Mouse (Mus musculus) megakaryocyte progenitor cell, adult 5-6 weeks (primary cell): ENCODE data around the gene Adarb2. TPM values are rescaled to one million over a fixed set of nuclear protein-coding genes. Genes with fewer than 3 reads are reported as not detected.
A peak's percentile ranks its signal among the peaks of the same experiment; 100 is the strongest.

Experiments
- ATAC-seq: replicated peaks from 2 replicates; pipeline ENCODE4 v1.8.0; 2016; ENCODE audit warnings: mild to moderate bottlenecking, moderate TSS enrichment, inconsistent platforms; ENCODE audit not compliant: poor library complexity
- total RNA-seq, 2 experiments: library from RNA; stranded (forward) in 1 of 2; stranded (reverse) in 1 of 2; fragments of 157-497, 149-512 nt in 1 of 2; fragments of 200-1000 nt in 1 of 2; gene quantifications; 2 replicates each; pipeline versions ENCODE4 v1.2.3 to v1.2.4; 2015 to 2017

The Adarb2 gene
- total RNA-seq, 2 experiments from 2014 or later = not detected

DNA sequence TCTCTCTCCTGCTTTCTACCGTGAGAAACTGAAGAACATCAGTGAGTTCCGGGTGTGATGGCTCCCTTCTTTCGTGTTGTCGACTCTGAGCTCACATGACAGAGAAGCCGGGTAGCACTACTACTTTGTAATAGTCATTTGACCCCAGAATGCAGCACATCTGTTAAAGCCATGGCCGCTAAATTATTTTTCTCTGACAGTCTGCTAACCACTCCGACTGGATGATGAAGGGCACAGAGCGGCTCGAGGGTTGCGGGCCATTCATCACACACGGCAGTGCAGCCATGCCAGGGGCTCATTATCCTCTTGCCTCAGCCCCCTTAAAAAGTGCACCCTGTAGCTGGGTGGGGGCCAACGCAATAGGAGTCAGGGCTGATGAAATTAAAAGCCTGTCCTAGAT, 371.2 kb downstream of the Adarb2 start:
- ATAC-seq = no peak

DNA sequence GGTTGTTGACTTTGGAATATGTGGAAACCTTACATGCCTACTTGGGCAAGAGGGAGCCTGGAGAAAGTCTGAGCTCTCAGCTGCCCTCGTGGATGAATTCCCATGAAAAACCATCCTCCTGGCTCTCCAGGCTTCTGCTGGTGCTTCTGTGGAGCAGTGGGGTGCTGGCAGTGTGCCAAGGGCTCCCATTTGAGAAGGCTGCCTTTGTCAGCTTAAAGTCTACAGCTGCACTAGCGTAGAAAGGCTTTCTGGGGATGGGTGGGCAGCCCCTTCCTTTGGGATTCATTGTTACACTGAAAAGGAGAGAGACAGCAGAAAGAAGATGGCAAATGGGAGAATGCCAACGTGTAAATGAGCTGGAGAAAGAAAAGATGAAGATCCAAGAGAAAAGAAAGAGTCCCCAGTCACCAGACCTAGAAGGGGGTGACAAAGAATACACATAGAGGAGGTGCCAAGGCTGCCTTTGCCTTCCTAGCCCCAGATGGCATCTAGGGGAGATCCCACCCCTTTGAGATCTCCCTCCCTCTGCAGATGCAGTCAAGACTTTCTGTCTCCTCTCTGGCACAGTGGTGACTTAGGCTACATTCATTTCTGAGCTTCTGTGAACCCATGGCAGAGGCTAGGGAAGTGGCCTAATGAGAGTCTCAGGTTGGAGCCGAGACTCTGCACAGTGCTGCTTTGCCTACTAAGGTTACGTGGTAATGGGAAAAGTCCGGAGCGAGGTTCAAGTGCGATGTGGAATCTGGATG, 381.8 kb downstream of the Adarb2 start:
- no peak for ATAC-seq

DNA sequence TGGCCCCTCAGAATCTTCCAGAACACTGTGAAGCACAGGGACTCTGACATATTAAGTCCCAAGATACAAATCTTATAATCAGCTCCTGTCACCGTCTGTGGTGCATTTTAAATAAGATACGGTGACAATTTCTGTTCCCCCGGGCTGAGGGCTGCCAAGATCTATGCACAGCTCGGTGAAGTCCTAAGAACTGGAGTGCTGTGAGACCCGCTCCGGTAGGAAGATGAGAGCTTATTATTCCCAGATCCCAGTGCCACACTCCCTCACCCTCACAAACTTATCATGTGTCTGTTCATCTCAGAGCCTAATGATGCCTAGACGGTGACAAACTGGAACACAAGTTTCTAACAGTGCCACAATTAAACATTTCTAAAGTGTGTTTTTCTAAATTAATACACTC, 384.8 kb downstream of the Adarb2 start:
- no peak for ATAC-seq

DNA sequence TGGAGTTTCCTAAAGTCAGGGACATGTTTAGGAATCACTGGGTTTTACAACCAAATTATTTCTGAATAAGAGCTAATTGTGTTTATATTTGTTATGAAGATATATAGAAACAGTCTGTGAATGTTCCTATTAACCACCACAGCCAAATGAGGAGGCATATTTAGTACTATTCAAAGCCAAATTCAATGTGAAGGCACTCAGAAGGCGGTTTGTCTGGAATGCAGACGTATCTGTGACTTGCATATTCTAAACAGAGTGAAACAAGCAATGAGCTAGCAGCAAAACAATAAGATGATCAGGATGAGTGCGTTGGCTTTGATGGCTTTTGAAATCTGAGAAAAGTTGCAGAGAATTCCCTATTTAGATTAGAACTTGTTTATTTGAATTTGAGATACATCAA, 387.8 kb downstream of the Adarb2 start:
- ATAC-seq = no peak

DNA sequence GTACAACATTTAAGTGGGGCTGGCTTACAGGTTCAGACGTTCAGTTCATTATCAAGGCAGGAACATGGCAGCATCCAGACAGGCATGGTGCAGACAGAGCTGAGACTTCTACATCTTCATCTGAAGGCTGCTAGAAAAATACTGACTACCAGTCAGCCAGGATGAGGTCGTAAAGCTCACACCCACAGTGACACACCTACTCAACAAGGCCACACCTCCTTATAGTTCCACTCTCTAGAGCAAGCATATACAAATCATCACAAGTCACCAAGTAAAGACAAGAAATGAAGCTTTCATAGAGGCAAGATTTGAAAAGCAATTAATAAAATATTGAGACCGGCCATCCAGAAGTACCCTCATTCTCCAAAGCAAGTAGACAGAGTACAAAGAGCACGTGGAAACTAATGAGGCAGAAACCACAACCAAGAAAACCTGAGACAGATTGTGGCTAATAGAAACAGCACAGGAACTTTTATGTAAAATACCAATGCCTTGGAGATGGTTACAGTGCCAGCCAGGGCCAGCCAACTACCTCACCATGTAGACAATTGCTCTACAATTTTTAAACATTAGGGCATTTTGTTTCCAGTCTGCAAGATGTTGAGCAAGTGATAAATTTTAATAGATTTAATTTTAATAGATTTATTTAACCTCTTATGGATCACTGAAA, 394.4 kb downstream of the Adarb2 start:
- ATAC-seq = no peak

DNA sequence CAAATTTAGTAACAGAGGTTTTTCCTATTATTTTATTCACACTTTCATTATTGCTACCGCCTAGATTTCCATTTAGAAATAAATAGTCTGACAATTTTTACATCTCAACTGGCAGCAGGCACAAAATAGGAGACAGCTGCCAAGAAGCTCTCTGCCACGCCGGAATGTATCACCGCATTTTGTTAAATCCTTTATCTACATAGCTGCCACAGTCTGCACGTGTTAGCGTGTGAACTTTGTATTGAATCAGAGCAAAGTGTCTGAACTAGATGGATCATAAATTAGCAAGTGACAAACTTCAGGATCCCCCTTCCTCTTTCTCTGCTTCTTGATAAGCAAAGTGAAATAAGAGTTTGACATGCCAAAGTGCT, 395.0 kb downstream of the Adarb2 start:
- no peak for ATAC-seq

DNA sequence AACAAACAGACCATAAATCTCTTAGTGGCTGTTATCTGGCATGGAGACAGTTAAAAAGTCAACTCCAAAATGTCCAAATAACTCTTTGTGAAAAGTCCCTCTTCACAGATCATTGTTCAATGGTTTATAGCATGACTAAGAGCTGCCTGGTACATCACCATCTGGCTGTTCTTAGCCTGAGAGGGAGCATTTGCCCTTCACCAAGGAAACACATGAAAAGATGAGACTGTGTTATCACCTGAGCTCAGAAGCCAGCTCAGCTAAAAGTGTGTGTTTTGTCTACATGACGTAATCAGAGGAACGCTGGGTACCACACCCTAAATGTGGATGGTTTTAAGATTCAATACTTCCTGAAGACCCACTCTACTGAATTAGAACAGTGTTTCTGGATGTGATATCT, 403.0 kb downstream of the Adarb2 start:
- ATAC-seq = peak; percentile 52

DNA sequence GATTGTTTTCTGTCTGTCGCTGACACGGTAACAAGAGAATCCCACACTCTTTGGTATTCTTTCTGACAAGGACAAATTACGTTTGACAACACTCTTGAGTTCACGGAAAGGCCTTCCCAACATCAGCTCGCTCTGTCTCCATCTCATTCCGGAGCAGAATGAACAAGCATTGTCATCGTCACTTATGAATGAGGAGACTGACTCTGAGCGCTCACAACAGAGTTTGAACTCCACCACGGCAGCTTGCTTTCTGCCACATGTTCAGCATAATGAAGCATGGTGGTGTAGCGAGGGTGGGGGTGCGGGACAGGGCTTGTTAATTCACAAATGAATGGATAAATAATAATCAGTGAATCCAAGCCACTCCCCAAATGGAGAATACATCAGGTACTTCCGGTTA, 405.4 kb downstream of the Adarb2 start:
- ATAC-seq = no peak

DNA sequence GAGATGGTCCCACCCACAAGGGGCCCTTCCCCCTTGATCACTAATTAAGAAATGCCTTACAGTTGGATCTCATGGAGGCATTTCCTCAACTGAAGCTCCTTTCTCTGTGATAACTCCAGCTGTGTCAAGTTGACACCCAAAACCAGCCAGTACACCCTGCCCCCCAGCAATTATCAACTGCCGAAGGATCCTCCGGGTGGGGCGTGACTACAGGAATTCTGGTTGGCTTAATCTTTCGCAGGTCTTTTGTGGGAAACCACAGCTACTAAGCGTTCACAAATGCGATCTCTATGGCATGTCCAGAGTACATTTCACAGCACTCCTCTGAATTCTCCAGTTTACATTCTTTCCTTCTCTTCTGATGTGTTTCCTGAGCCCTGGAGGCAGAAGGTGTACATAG, 406.3 kb downstream of the Adarb2 start:
- peak; percentile 89 for ATAC-seq

DNA sequence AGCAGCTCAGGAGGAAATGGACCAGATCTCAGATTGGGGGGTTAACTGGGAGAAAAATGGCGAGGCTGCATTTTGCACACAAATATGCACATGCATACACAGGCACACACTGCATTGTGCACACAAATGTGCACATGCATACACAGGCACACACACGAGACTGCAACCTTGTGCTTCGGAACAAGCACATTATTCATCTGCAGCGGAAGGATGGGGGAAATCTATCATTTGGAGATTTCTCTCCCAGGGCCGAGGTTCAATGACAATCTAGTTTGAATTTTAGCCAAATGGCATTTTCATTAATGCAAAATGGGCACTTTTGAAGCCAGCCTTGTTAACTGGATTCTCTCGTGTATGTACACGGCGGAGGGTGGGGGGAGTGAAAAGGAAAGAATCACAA, 408.3 kb downstream of the Adarb2 start:
- ATAC-seq = no peak

DNA sequence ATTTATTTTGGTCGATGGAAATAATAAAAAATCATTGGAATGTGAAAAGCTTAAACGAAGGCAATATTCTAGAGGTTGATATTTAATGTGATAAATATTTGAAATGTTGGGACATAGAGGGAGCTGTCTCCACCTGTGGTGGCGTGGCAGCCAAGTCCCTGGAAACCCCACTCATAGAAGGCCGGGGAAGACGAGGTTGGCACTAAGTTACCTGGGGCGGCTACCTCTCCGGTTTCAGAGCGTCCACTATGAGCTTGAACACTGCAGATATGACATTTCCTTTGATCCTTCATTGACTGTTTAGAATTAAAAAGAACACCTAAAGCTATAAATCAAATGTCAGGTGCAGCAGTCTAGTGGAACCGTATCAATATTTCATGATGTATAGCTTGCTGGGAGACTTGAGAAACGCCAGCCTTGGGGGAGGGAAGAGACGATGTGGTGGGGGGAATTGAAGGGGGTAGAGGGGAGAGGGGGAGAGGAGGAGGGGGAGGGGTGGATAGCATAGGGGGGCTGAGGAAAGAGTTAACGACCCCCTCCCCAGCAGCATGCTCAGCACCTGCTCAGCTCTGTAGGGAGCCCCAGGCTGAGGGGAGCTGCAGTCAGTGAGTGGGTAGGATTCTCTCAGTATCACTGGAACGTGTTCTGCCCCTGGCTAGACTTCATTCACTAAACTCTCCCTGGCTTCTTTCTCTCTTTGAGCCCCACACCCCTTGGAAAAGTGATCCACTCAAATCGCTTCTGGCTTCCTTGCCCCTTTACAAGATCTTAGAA, 410.1 kb downstream of the Adarb2 start:
- no peak for ATAC-seq

DNA sequence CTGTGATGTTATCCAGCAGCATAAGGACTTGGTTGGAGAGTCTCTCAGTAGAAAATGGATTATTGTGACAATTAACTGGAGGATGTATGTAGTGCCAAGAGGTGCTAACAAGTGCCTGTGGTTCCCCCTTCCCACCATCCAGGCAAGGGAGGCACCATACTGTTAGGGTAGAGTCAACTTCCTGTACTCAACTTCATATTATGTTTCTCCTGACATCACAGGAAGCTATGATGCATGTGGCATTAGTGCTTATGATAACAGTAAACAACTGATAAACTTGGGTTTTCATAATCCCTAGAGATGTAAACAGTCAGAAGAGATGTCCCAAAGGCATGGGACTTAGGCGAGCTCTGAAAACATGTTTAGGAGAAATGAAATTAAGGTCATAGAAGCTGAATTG, 414.0 kb downstream of the Adarb2 start:
- ATAC-seq = no peak

DNA sequence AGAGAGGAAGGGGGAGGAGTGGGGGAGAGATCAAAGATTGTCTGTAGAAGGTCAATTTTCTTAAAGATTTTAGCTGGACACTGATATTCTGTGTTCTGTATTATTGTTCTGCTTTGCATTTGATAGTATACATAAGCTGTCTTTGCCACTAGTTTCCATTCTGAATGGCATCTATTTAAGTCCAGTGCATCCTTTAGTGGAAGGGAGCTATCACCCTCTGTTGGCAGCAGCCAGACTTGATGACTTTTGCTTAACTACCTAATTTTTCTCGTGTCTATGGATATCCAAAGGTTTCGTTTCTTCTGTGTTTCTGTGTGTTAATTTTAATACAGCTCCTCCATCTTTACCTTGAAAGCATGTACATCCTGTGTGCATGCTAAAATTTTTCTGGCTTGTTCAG, 419.6 kb downstream of the Adarb2 start:
- ATAC-seq = no peak

DNA sequence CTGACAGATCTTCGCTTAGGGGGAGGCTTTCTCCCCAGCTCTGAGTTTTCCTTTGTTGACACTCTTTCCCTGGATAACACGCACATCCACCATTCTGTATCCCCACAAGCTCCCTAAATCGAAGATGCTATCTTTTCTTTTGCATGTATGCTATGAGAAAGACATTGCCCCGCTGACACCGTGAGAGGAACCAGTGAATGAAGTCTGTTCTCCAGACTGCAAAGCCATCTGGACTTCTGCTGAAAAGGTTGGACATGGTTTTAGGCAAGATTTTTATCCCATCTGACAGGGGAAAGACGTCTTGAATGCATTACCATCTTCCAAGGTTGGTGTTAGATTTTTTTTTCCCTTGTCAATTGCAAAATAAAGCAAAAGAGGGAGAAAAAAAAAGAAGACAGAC, 426.9 kb downstream of the Adarb2 start:
- ATAC-seq = no peak

DNA sequence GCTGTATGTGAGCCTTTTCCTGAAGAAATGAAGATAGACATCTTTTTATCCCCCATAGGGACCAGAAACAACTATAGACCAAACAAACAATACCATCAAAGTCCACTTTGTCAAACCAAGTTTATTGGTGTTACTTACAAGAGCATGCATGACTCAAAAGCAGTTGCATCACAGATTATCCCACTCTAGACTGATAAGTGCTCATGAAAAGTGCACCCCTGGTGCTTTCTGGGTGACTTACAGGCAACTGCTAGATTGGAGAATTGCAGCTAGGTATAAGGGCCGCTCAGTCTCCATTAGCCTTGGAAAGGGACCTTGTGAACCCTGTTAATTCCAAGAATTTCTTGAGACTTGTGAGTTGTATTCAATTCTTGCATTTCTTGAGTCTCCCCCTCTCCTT, 429.0 kb downstream of the Adarb2 start:
- 0 out of 2 replicates have a peak, but pooled peaks have one; percentile 30 for ATAC-seq

DNA sequence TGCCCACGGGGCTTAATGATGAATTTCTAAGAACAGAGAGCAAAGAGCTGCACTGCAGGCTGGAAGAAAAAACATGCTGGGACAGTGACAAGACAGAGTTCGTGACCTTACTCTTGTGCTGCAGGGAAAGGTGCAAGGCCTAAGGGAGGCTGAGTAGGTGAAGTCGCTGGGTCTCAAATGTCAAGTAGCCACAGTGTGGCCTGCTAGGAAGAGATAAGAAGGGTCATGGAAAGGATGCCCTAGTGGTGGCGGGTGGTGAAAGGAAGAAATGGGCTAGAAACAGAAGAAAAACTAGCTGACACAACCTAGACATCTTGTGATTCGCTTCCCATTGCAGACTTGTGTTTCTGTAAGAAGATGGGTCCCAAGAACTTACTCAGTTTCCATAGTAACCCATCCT, 429.4 kb downstream of the Adarb2 start:
- ATAC-seq = peak; percentile 96

DNA sequence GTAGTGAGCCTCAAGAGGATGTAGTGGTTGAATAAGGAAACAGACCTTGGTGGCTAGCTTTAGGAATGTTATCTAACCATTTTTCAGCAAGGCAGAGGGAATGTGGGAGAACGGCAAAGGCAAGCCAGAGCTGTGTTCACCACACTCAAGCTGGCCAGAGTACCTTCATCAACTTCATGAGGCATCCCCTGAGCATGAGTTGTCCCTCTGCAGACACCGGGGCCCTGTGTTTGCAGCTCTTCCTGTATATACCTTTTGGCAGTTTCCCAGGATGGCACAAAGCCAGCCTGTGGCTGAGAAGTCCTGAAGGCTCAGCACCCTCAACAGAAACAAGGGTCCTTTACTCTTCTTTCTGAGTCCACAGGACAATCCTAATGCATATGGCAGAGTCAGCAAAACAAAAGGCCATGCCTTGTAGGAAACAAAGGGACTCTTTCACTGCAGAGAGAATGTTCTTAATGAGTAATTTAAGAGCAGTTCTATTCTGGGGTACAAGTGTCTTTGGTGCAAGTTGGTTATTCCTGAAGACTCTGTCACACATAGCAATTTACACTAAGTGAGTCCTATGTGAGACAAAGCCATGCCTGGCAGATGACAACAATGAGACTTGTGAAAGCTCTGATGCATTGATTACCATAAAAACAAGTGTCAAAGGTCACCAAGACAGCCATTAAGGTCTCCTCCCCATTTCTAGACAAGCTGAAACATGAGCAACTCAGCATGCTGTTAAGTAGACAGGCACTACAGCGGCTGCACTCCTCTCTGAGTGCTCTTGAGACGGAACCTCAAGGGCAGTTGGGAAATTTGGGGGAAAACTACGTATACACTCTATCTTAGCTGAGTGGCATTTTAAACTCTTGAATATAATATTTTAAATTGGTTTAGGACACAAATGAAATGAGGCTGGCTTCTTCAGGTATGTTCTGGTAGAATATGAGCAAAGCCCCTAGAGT, 431.0 kb downstream of the Adarb2 start:
- ATAC-seq = peak; percentile 42

DNA sequence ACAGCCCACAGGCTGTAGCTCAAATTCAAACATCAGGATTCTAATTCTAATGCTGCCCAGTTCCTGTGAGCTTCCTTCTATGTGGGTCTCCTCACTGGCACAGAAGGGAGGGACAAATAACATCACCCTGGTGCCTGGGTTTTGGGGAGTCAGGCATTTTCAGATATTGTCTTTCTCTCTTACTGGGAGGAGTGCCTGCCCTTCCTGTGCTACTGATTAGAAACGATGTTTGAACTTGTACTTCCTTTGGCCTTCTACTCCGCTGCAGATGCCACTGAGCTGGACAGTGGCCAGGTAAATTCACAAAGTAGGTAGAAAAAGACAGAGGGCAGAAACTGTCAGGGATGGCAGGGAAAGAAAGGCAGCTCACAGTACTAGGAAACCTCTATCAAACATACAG, 439.4 kb downstream of the Adarb2 start:
- ATAC-seq = no peak

DNA sequence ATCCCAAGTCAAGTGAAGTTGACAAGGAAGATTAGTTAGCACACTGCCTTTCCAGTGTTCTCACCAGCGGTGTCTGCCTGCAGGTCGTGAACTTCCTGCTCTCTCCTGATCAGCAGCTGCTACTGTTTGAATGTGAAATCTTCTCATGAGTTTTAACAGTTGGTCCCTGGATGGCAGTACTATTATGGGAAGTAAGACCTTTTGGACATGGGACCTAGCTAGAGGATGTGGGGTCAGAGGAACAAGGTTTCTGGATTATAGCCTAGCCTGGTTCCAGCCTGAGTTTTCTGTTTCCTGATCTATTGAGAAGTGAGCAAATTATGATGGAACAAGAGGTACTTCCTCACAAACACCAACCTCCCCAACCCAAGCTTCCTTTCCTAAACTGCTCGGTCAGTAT, 441.3 kb downstream of the Adarb2 start:
- peak; percentile 24 for ATAC-seq

DNA sequence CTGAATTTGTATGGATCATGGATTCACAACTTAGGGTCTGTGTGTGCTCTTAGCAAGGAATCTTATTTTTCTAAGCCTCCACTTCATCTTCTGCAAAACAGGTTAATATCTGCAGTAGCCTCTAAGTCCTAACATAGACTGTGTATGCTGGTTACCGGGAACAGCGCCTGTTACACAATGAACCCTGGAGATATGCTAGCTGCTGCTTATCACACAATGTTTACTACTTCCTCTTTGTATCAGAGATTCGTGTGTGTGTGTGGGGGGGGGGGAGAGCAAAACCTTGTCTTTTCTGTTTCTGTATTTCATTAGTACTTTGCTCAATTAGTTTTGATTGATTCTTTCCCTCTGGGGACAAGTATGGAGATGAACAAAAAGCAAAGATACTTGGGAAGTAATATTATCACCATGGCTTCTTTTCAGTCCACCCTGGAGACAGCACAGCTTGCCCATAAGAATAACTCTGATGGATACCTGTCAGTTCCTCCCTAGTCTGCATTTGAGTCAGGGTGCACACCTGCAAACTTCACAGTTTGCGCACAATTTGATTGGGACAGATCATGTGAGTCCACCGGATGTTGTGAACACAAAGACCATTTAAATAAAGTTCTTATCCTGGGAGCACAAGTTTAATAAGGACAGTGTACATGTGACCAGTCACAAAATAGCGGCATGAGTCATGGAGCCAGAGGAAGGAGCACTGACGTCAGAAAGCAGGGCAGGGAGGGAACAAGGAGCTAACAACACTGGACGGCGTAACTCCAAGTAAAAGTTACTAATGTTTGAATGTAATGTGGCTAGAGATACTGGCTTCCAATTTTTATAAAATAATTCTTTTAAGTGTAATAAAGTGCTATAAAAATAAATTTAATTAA, 442.4 kb downstream of the Adarb2 start:
- peak; percentile 92 for ATAC-seq
